Mouse (Mus musculus) forebrain, postnatal 0 days (tissue): ENCODE measurements around the gene Actg1. TPM values are rescaled to one million over a fixed set of nuclear protein-coding genes. Genes with fewer than 3 reads are reported as not detected.
"Not testable (repeated sequence)": the region's sequence is repeated elsewhere in the genome, so short reads cannot be mapped to it uniquely, and the experiment has no call there.

Source experiments
- ATAC-seq: fragments of 200-750 bp; cut with Nextera tagmentation; 2 replicates; pipeline ENCODE4 v1.8.0; 2017; ENCODE audit warnings: mild to moderate bottlenecking, moderate library complexity
- DNase-seq: peaks from one replicate; pipeline ENCODE4 v3.0.0-alpha.2; 2015
- H3K27ac ChIP-seq: fragments of 300-500 bp; sonication (generic); 2 replicates; pipeline ENCODE4 v1.5.1; 2014; ENCODE audit warnings: low read depth, mild to moderate bottlenecking, antibody characterized with exemption, low read length, moderate library complexity, mixed read lengths
- H3K27me3 ChIP-seq: fragments of 300-500 bp; sonication (generic); 2 replicates; pipeline ENCODE4 v1.6.1; 2014; ENCODE audit warnings: mild to moderate bottlenecking, low read length, mixed read lengths; ENCODE audit not compliant: insufficient read depth
- H3K36me3 ChIP-seq: fragments of 300-500 bp; sonication (generic); 2 replicates; pipeline ENCODE4 v1.6.1; 2014; ENCODE audit warnings: mild to moderate bottlenecking, moderate library complexity; ENCODE audit not compliant: insufficient read depth
- H3K4me1 ChIP-seq: fragments of 300-500 bp; sonication (generic); 2 replicates; pipeline ENCODE4 v1.6.1; 2014; ENCODE audit warnings: antibody characterized with exemption; ENCODE audit not compliant: insufficient read depth
- H3K4me2 ChIP-seq: fragments of 300-500 bp; sonication (generic); 2 replicates; pipeline ENCODE4 v1.6.1; 2014; ENCODE audit warnings: low read depth, mild to moderate bottlenecking, moderate library complexity
- H3K4me3 ChIP-seq: fragments of 300-500 bp; sonication (generic); 2 replicates; pipeline ENCODE4 v1.5.1; 2014; ENCODE audit warnings: low read depth, low read length, mixed read lengths
- H3K9ac ChIP-seq: fragments of 300-500 bp; sonication (generic); 2 replicates; pipeline ENCODE4 v1.6.1; 2014; ENCODE audit warnings: mild to moderate bottlenecking
- H3K9me3 ChIP-seq: fragments of 300-500 bp; sonication (generic); 2 replicates; pipeline ENCODE4 v1.6.1; 2016; ENCODE audit warnings: low read length
- CTCF ChIP-seq: sonication (generic); IDR thresholded peaks from 2 replicates; pipeline ENCODE4 v1.5.1; 2016; ENCODE audit warnings: antibody characterized with exemption, control low read depth, low read depth
- WGBS: fragments of 180-500 bp; shearing (Covaris S2); extraction: QIAGEN DNeasy Blood & Tissue Kit; methylation state at CpG from one replicate; pipeline ENCODE4 v1.1.7; 2014; 5-methylcytosine and 5-hydroxymethylcytosine counted together
- polyA plus RNA-seq: library from polyadenylated mRNA; unstranded; fragments of >200 nt; fragmentation: Nextera tagmentation; extraction: Ambion mirVana; gene quantifications from 2 replicates; pipeline ENCODE4 v1.2.1, GENCODE M21; 2015
- total RNA-seq: library from RNA; depleted of rRNA; stranded (reverse); fragments of >200 nt; gene quantifications from 2 replicates; pipeline ENCODE4 v1.2.3, GENCODE M21; 2014

The Actg1 gene
- total and polyA plus RNA-seq, 2 experiments from 2014 or later = 2,516 to 4,381 TPM

GRCm38 (mm10) chr11:120349986-120350702 lies 1.8 kb upstream of the Actg1 start:
- DNase-seq (peak; percentile 88), ATAC-seq (peak; percentile 62)
- H3K4me2 ChIP-seq = peak overlapping the region; percentile 98
- 1% methylated on average over 68 of the region's 68 CpGs for WGBS
- H3K4me1 ChIP-seq = peaks cover 5% of the 10 kb centered on the region
- no peaks in the 10 kb centered on the region for H3K27me3 ChIP-seq
- peak overlapping the region; percentile 100 for H3K9ac ChIP-seq
- H3K27ac ChIP-seq = peak overlapping the region; percentile 100
- peak overlapping the region; percentile 100 for H3K4me3 ChIP-seq
- TF ChIP-seq CTCF = peak; percentile 33
- H3K9me3 ChIP-seq = no peaks in the 10 kb centered on the region
- H3K36me3 ChIP-seq = peaks cover 12% of the 10 kb centered on the region

GRCm38 (mm10) chr11:120349371-120349985 lies 1.1 kb upstream of the Actg1 start:
- peak overlapping the region; percentile 98 for H3K4me2 ChIP-seq
- H3K27me3 ChIP-seq = no peaks in the 10 kb centered on the region
- H3K4me1 ChIP-seq = peaks cover 5% of the 10 kb centered on the region
- no peaks in the 10 kb centered on the region for H3K9me3 ChIP-seq
- H3K4me3 ChIP-seq = peak overlapping the region; percentile 100
- H3K9ac ChIP-seq = peak overlapping the region; percentile 100
- WGBS = 4% methylated on average over 16 of the region's 16 CpGs
- no peak for TF ChIP-seq CTCF
- H3K27ac ChIP-seq = peak overlapping the region; percentile 100
- peaks cover 15% of the 10 kb centered on the region for H3K36me3 ChIP-seq
- DNase-seq = peak; percentile 79
- peak; percentile 8 for ATAC-seq

GRCm38 (mm10) chr11:120348684-120349370 lies 485 bp upstream of the Actg1 start:
- Histone ChIP-seq H3K4me3 (peak overlapping the region; percentile 100), H3K9ac (peak overlapping the region; percentile 100), H3K4me1 (peaks cover 5% of the 10 kb centered on the region), H3K27me3 (no peaks in the 10 kb centered on the region), H3K9me3 (no peaks in the 10 kb centered on the region), H3K27ac (peak overlapping the region; percentile 100), H3K4me2 (peak overlapping the region; percentile 98), H3K36me3 (peaks cover 15% of the 10 kb centered on the region)
- 3% methylated on average over 40 of the region's 53 CpGs for WGBS
- DNase-seq (peak; percentile 69), ATAC-seq (peak; percentile 23)
- no peak for TF ChIP-seq CTCF

- peaks cover 5% of the 10 kb centered on the region for H3K4me1 ChIP-seq
- DNase-seq = peak; percentile 33
- no peaks in the 10 kb centered on the region for H3K9me3 ChIP-seq
- peak overlapping the region; percentile 100 for H3K4me3 ChIP-seq
- H3K9ac ChIP-seq = peak overlapping the region; percentile 100
- H3K4me2 ChIP-seq = peak overlapping the region; percentile 98
- 2% methylated on average over 10 of the region's 10 CpGs for WGBS
- TF ChIP-seq CTCF = no peak
- no peaks in the 10 kb centered on the region for H3K27me3 ChIP-seq
- H3K36me3 ChIP-seq = peaks cover 15% of the 10 kb centered on the region
- ATAC-seq = no peak
- peak overlapping the region; percentile 100; the same call in 1 of the 2 replicates for H3K27ac ChIP-seq
Measured at GRCm38 (mm10) chr11:120347301-120347700, 1.0 kb downstream of the Actg1 start.

- Histone ChIP-seq H3K36me3 (peaks cover 15% of the 10 kb centered on the region), H3K9ac (peak overlapping the region; percentile 46), H3K4me2 (peak overlapping the region; percentile 63), H3K4me3 (peak overlapping the region; percentile 41)
- DNase-seq = peak; percentile 16
- H3K9me3 ChIP-seq, H3K4me1 ChIP-seq, ATAC-seq, H3K27me3 ChIP-seq, H3K27ac ChIP-seq: not testable (repeated sequence)
- WGBS = 59% methylated on average over 8 of the region's 13 CpGs
Measured at GRCm38 (mm10) chr11:120346383-120347034, 1.8 kb downstream of the Actg1 start.

GRCm38 (mm10) chr11:120345067-120345681 lies 3.2 kb downstream of the Actg1 start:
- peak overlapping the region; percentile 40 for H3K4me3 ChIP-seq
- DNase-seq (peak; percentile 25), ATAC-seq (no peak)
- 6% methylated on average over 1 of the region's 1 CpGs for WGBS
- H3K4me1 ChIP-seq = peaks cover 5% of the 10 kb centered on the region; the same call in 1 of the 2 replicates
- H3K4me2 ChIP-seq = peak overlapping the region; percentile 83
- H3K27me3 ChIP-seq = no peaks in the 10 kb centered on the region
- 0 out of 2 replicates have a peak overlapping the region, but pooled peaks have one; percentile 29 for H3K27ac ChIP-seq
- TF ChIP-seq CTCF = no peak
- H3K36me3 ChIP-seq = peaks cover 15% of the 10 kb centered on the region
- H3K9ac ChIP-seq = peak overlapping the region; percentile 47
- no peaks in the 10 kb centered on the region for H3K9me3 ChIP-seq
